Mouse (Mus musculus) midbrain, embryonic 14.5 days (tissue): ENCODE data around the gene Pidd1. TPM values are rescaled to one million over a fixed set of nuclear protein-coding genes. Genes with fewer than 3 reads are reported as not detected.
A peak's percentile ranks its signal among the peaks of the same experiment; 100 is the strongest.

Experiments
- ATAC-seq: fragments of 200-750 bp; cut with Nextera tagmentation; 2 replicates; pipeline ENCODE4 v1.8.0; 2017; ENCODE audit warnings: moderate number of reproducible peaks, moderate library complexity; ENCODE audit not compliant: low FRiP score, low TSS enrichment
- DNase-seq: peaks from one replicate; pipeline ENCODE4 v3.0.0-alpha.2; 2015
- H3K27ac ChIP-seq: fragments of 300-500 bp; sonication (generic); replicated peaks from 2 replicates; pipeline ENCODE4 v1.5.1; 2014; ENCODE audit warnings: mild to moderate bottlenecking, low read depth, low read length, moderate library complexity
- H3K27me3 ChIP-seq: fragments of 300-500 bp; sonication (generic); 2 replicates; pipeline ENCODE4 v1.6.1; 2014; ENCODE audit warnings: low read length, control low read depth, mixed read lengths; ENCODE audit not compliant: control insufficient read depth, insufficient read depth
- H3K36me3 ChIP-seq: fragments of 300-500 bp; sonication (generic); 2 replicates; pipeline ENCODE4 v1.6.1; 2014; ENCODE audit warnings: low read length, control low read depth; ENCODE audit not compliant: control insufficient read depth, insufficient read depth
- H3K4me1 ChIP-seq: fragments of 300-500 bp; sonication (generic); 2 replicates; pipeline ENCODE4 v1.6.1; 2014; ENCODE audit warnings: mild to moderate bottlenecking, antibody characterized with exemption, low read length, control low read depth; ENCODE audit not compliant: control insufficient read depth, insufficient read depth
- H3K4me2 ChIP-seq: fragments of 300-500 bp; sonication (generic); 2 replicates; pipeline ENCODE4 v1.6.1; 2014; ENCODE audit warnings: mild to moderate bottlenecking, low read length, moderate library complexity
- H3K4me3 ChIP-seq: fragments of 300-500 bp; sonication (generic); replicated peaks from 2 replicates; pipeline ENCODE4 v1.5.1; 2014; ENCODE audit warnings: low read depth, low read length
- H3K9ac ChIP-seq: fragments of 300-500 bp; sonication (generic); replicated peaks from 2 replicates; pipeline ENCODE4 v1.6.1; 2014; ENCODE audit warnings: mild to moderate bottlenecking, low read length, moderate library complexity
- H3K9me3 ChIP-seq: fragments of 300-500 bp; sonication (generic); 2 replicates; pipeline ENCODE4 v1.6.1; 2016; ENCODE audit warnings: low read length, control low read depth, mixed read lengths; ENCODE audit not compliant: control insufficient read depth
- WGBS: fragments of 180-500 bp; shearing (Covaris S2); extraction: QIAGEN DNeasy Blood & Tissue Kit; methylation state at CpG from one replicate; pipeline ENCODE4 v1.1.7; 2014; 5-methylcytosine and 5-hydroxymethylcytosine counted together
- polyA plus RNA-seq: library from polyadenylated mRNA; unstranded; fragments of >200 nt; fragmentation: Nextera tagmentation; extraction: Ambion mirVana; gene quantifications from 2 replicates; pipeline ENCODE4 v1.2.1, GENCODE M21; 2014

Pidd1 gene
- polyA plus RNA-seq, 1 experiment from 2014 or later: 3.6 TPM

GRCm38 (mm10) chr7:141426948-141427730, 16.7 kb downstream of the Pidd1 start:
- Histone ChIP-seq H3K9me3 (no peaks in the 10 kb centered on the region), H3K4me3 (no peak overlapping the region), H3K9ac (no peak overlapping the region), H3K4me2 (no peak overlapping the region), H3K27me3 (no peaks in the 10 kb centered on the region), H3K27ac (no peak overlapping the region), H3K36me3 (peaks cover 32% of the 10 kb centered on the region), H3K4me1 (peaks cover 12% of the 10 kb centered on the region; the same call in 1 of the 2 replicates)
- 88% methylated on average over 12 of the region's 12 CpGs for WGBS
- ATAC-seq (no peak), DNase-seq (no peak)

GRCm38 (mm10) chr7:141423811-141424210, 20.0 kb downstream of the Pidd1 start:
- Histone ChIP-seq H3K9me3 (no peaks in the 10 kb centered on the region), H3K9ac (no peak overlapping the region), H3K27ac (no peak overlapping the region), H3K27me3 (no peaks in the 10 kb centered on the region), H3K4me1 (peaks cover 7% of the 10 kb centered on the region; the same call in 1 of the 2 replicates), H3K4me2 (no peak overlapping the region), H3K36me3 (0 out of 2 replicates have a peak, but pooled peaks cover 11% of the 10 kb centered on the region), H3K4me3 (no peak overlapping the region)
- WGBS: 71% methylated on average over 4 of the region's 4 CpGs
- DNase-seq (no peak), ATAC-seq (no peak)

GRCm38 (mm10) chr7:141420030-141420702, 23.7 kb downstream of the Pidd1 start:
- Histone ChIP-seq H3K36me3 (no peaks in the 10 kb centered on the region), H3K9me3 (no peaks in the 10 kb centered on the region), H3K9ac (no peak overlapping the region), H3K4me2 (no peak overlapping the region), H3K4me3 (no peak overlapping the region), H3K4me1 (no peaks in the 10 kb centered on the region), H3K27me3 (no peaks in the 10 kb centered on the region), H3K27ac (no peak overlapping the region)
- WGBS: 89% methylated on average over 9 of the region's 9 CpGs
- DNase-seq (no peak), ATAC-seq (no peak)

- Histone ChIP-seq H3K4me2 (no peak overlapping the region), H3K9ac (no peak overlapping the region), H3K9me3 (no peaks in the 10 kb centered on the region), H3K27ac (no peak overlapping the region), H3K36me3 (no peaks in the 10 kb centered on the region), H3K4me3 (no peak overlapping the region), H3K4me1 (peaks cover 4% of the 10 kb centered on the region; the same call in 1 of the 2 replicates), H3K27me3 (no peaks in the 10 kb centered on the region)
- ATAC-seq (no peak), DNase-seq (peak; percentile 17)
- 77% methylated on average over 7 of the region's 7 CpGs for WGBS
Observed at GRCm38 (mm10) chr7:141418970-141419369, 24.9 kb downstream of the Pidd1 start.

GRCm38 (mm10) chr7:141417731-141418681, 25.8 kb downstream of the Pidd1 start:
- Histone ChIP-seq H3K9ac (no peak overlapping the region), H3K9me3 (no peaks in the 10 kb centered on the region), H3K4me2 (no peak overlapping the region), H3K27ac (no peak overlapping the region), H3K36me3 (no peaks in the 10 kb centered on the region), H3K27me3 (no peaks in the 10 kb centered on the region), H3K4me3 (no peak overlapping the region), H3K4me1 (peaks cover 8% of the 10 kb centered on the region)
- WGBS: 69% methylated on average over 8 of the region's 8 CpGs
- DNase-seq (no peak), ATAC-seq (no peak)

GRCm38 (mm10) chr7:141416144-141416841, 27.5 kb downstream of the Pidd1 start:
- ATAC-seq (no peak), DNase-seq (no peak)
- no peak overlapping the region for H3K9ac ChIP-seq
- H3K4me2 ChIP-seq: no peak overlapping the region
- H3K4me3 ChIP-seq: no peak overlapping the region
- WGBS: 80% methylated on average over 6 of the region's 6 CpGs
- H3K36me3 ChIP-seq: no peaks in the 10 kb centered on the region
- no peak overlapping the region for H3K27ac ChIP-seq
- peaks cover 10% of the 10 kb centered on the region for H3K4me1 ChIP-seq
- H3K9me3 ChIP-seq: no peaks in the 10 kb centered on the region
- no peaks in the 10 kb centered on the region for H3K27me3 ChIP-seq

GRCm38 (mm10) chr7:141413809-141414584, 29.8 kb downstream of the Pidd1 start, which contains the start of gene Gatd1:
Gene Gatd1, minus strand, starts transcription at chr7:141414136.
- Histone ChIP-seq H3K9ac (peak within 1 kb of the TSS; percentile 76), H3K36me3 (peaks cover 11% of the 10 kb centered on the region; the same call in 1 of the 2 replicates), H3K27ac (peak within 1 kb of the TSS; percentile 83), H3K27me3 (no peaks in the 10 kb centered on the region), H3K9me3 (no peaks in the 10 kb centered on the region), H3K4me1 (peaks cover 10% of the 10 kb centered on the region), H3K4me2 (peak within 1 kb of the TSS; percentile 91), H3K4me3 (peak within 1 kb of the TSS; percentile 66)
- peak; percentile 88 for ATAC-seq
- under 1% methylated on average over 51 of the region's 56 CpGs for WGBS
- DNase-seq: peak; percentile 100
